Mouse (Mus musculus): ENCODE results near the gene Tia1.
"Not testable (repeated sequence)": the region's sequence is repeated elsewhere in the genome, so short reads cannot be mapped to it uniquely, and the experiment has no call there.

The Tia1 gene

GRCm38 (mm10) chr6:86404100-86404861 lies at the start of gene Tia1:
Gene Tia1 (plus strand): TSS chr6:86404219.
- DNase-seq (ENCODE audit: low read depth) = peak; percentile 100

DNA sequence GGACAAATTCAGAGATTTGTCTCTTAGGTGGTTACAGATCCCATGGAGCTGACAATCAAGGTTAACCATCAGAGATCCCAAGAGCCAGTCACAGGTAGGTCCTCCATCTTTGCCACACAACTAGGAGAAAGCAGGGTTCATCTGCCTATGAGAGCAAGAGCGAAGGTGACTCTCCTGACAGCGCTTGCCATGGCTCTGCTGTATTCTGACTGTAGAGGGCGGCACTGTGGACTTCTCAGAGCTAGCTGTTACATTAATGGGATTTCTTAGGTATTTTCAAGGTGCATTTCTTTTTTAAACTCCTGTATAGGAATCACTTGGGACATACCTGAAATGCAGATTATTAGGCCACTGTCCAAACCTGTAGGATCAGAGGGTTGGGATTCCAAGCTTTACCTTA lies 49.1 kb upstream of the Tia1 start:
- DNase-seq (ENCODE audit: low read depth) = no peak

GRCm38 (mm10) chr6:86356956-86357355 lies 47.1 kb upstream of the Tia1 start:
- DNase-seq (ENCODE audit: low read depth) = no peak

GRCm38 (mm10) chr6:86360691-86361090 lies 43.3 kb upstream of the Tia1 start:
- peak; percentile 38 for DNase-seq (ENCODE audit: low read depth)

- no peak for DNase-seq (ENCODE audit: low read depth)
These were observed 42.6 kb upstream of the Tia1 start for GRCm38 (mm10) chr6:86361373-86361772.

- peak; percentile 93 for DNase-seq (ENCODE audit: low read depth)
These were observed 39.4 kb upstream of the Tia1 start for GRCm38 (mm10) chr6:86364442-86365141.

DNA sequence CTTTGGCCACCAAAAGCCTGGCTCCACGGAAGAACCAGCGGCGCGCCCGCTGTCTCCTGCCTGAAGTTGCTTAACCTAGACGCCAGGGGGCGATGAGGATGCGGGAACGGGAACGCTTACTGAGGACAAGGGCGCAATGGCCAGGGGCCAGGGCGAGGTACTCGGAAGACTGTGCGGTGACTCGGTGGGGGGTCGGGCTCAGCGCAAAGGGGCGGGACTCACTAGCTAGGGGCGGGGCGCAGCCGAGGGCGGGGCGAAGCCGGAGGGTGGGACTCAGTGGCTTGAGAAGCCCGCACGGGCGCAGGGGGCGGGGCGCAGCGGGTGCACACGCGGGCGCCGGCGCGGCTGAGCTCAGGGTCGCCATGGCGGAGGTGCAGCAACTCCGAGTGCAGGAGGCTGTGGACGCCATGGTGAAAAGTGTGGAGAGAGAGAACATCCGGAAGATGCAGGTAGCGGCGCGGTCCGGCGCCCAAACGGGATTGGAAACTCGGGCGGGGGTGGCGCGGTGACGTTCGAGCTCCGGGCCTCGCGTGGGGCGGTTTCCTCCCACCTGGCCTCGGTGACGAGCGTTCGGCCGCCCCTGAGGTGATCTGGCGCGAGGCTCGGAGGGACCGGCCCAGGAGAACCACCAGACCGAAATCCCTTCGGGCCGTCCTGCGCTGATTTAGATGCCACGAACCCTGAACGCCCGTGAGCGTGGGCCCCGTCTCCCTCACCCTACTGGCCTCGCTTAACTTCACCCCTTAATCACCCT lies 38.5 kb upstream of the Tia1 start, which contains the start of gene Fam136a:
Fam136a (plus strand) TSS at position 276 of the 754 bp plus-strand sequence.
- peak; percentile 100 for DNase-seq (ENCODE audit: low read depth)

DNA sequence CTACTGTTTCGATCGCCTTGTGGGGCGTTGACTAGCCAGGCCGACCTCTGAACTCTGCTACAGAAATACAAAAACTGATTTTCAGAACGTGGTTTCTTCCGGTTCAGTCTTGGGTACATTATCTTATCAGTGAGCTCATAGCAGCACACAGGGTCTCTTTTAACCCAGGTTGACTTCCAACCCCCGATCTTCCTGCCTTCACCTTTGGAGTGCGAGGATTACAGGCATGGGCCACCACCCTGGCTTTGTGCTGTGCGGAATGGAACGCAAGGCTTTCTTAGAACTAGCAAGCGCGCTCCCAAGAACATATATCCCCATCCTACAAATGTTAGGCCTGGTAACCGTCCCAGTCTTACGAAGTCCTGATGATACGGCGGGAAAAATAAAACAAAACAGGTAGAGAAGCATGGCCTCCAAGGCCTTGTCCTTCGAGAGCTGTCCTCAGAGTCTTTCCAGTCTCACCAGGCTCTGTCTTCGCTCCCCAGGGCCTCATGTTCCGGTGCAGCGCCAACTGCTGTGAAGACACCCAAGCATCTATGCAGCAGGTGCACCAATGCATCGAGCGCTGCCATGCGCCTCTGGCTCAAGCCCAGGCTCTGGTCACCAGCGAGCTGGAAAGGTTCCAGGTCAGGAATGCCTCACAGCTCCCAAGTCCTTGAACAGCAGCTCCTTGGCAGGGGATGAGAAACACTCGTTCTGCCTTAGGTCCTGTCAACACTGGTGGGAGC lies 37.7 kb upstream of the Tia1 start:
- DNase-seq (ENCODE audit: low read depth) = peak; percentile 36

DNA sequence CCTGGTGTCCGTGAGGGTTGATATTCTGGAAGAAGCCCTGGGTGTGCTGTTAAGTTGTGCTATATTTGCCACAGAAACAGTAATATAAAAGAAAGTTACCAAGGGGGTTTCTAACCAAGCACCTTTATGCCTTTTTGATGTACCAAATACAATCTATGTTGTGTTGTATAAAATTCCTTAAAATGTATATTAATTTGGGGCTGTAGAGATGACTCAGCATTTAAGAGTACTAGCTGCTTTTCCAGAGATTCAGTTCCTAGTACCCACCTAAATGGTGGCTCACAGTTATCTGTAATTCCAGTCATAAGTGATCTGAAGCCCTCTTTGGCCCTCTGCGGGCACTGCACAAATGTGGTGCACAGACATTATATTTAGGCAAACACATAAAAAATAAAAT lies 37.2 kb upstream of the Tia1 start:
- DNase-seq (ENCODE audit: low read depth) = no peak

DNA sequence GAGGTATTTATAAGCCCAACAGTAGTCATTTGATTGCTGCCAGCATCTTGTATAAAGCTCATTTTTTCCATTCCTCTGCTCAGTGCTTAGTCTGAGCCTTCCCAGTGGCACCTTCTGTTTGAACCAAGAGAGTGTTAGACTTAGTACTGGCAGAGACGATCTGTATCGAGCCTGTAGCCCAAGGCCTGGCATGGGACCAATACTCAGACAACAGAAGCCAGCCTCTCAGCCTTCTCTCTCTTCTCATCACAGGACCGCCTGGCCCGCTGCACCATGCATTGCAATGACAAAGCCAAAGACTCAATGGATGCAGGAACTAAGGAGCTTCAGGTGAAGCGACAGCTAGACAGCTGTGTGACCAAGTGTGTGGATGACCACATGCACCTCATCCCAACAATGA lies 35.5 kb upstream of the Tia1 start:
- no peak for DNase-seq (ENCODE audit: low read depth)

DNA sequence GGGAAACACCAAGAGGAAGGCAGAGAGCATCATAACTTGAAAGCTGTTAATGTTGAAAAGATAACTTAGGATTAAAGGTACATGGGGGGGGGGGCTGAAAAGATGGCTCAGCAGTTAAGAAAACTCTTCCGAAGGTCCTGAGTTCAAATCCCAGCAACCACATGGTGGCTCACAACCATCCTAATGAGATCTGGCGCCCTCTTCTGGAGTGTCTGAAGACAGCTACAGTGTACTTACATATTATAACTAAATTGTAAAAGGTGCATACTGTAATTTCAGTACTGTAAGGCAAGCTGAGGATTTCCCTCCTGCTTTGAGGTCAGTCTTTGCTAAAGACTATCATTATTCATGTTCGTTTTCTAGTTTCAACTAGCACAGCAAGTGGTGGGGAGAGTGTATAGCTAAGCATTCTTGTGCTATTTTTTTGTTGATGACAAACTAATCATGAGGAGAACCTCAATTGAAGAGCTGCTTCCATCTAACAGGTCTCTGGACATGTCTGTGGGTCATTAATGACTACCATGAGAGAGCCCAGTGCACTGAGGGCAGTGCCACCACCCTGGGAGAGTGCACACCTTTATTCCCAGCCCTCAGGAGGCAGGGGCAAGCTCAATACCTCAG lies 33.8 kb upstream of the Tia1 start:
- DNase-seq (ENCODE audit: low read depth) = peak; percentile 56

DNA sequence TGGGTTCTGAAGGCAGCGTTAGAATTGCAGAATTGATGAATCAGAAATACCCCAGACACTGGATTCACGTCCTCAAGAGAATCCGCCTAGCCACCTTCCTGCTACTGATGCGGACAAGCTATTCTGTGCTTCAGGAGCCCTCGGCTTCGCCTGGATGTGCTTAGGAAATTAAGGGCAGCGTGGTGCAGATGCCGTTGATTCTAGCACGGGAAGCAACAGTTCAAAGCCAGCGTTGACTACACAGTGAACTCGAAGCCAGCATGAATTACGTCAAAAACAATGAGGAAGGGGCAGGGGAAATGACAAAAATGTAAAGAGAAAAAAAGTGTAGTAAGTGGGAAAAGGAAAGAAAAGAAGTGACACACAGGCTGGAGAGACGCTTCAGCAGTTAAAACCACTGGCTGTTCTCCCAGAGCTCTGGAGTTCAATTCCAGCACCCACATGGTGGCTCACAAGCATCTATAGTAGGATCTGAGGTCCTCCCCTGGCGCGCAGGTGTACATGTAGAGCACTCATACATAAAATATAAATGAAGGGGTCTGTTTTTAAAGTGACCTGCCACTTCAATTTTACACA lies 33.2 kb upstream of the Tia1 start, which contains the start of gene Snrpg:
Snrpg (plus strand) TSS at position 541 of the 576 bp plus-strand sequence.
- no peak for DNase-seq (ENCODE audit: low read depth)

DNA sequence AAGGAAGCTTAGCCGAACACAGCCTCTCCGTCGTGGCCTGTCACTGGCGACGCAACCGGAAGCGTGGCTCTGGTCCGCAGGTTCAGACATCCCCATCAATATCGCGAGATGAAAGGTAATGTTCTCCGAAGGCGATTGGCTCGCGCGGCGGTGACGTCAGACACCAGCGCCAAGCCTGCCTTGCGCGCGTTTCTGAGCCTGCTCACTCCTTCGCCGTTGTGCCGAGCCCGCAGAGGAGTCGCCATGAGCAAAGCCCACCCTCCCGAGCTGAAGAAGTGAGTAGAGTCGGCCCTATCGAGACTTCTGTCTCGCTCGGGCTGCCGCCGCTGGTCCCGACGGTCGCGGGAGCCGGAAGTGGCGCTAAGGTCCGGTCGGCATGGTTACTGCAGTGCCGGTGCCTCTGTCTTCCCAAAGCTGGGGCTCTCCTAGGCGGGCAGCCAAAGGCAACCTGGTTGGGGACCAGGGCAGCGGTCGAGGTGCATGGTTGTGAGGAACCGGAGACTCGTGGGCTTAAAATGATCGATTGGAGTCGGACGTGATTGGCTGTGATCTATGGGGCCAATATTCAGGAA lies 32.6 kb upstream of the Tia1 start:
- peak; percentile 98 for DNase-seq (ENCODE audit: low read depth)

GRCm38 (mm10) chr6:86371950-86372516 lies 32.0 kb upstream of the Tia1 start:
- DNase-seq (ENCODE audit: low read depth) = peak; percentile 32

- DNase-seq (ENCODE audit: low read depth) = no peak
These were observed 30.5 kb upstream of the Tia1 start for GRCm38 (mm10) chr6:86373556-86373955.

GRCm38 (mm10) chr6:86378341-86378740 lies 25.7 kb upstream of the Tia1 start:
- DNase-seq (ENCODE audit: low read depth) = no peak

DNA sequence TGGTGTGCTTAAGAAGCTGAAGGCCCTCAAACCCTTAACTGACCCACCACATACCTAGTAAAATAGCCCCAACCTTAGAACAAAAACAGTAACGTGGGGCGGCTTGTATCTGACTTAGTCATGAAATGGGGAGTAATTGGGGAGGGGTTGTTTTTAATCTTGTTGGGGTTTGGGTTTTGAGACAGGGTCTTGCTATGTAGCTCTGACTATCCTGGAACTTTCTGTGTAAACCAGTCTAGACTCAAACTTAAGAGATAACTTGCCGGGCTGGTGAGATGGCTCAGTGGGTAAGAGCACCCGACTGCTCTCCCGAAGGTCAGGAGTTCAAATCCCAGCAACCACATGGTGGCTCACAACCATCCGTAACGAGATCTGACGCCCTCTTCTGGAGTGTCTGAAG lies 23.9 kb upstream of the Tia1 start:
- DNase-seq (ENCODE audit: low read depth) = not testable (repeated sequence)

DNA sequence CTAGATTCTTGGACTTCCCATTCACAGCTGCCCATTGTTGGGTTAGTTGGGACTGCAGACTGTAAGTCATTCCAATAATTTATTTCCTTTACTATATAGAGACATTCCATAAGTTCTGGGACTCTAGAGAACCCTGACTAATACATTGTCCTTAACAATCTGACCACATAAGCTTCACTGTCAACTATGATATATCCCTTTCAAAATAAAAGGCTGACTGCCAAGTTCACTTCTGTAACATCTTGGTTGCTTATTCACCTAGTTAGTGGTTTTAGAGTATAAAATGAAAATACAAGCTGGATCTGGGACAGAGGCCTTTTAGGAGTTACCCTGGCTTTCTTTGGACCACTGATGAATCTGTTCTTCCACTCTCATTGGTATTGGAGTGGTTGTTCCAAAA lies 21.5 kb upstream of the Tia1 start:
- DNase-seq (ENCODE audit: low read depth) = peak; percentile 78

GRCm38 (mm10) chr6:86383370-86383769 lies 20.6 kb upstream of the Tia1 start:
- DNase-seq (ENCODE audit: low read depth) = no peak

- no peak for DNase-seq (ENCODE audit: low read depth)
These were observed 19.3 kb upstream of the Tia1 start for GRCm38 (mm10) chr6:86384692-86385091.
